In the genomic region with DNA sequence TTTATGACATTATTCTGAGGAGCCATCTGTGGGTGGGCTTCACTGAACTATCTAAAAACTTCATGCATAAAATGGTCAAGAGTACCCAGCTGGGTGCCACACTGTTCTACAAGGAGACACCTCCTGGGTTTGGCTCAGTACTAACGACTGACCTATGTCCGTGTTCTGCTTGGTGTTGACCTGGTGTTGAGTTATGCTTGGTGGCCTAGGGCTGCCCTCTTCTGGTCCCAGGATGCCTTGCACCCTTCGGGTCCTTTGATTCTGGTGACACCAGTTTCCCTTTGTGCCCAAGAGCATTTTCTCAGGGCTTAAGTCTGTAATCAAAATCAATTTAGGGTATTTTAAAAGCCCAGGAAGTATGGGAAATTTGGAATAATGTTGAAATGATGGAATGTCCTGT, we compare ENCODE assay signal across 10 mouse cellular contexts. TPM values are rescaled to one million over a fixed set of nuclear protein-coding genes. Genes with fewer than 3 reads are reported as not detected.
DNase-seq lines count a peak whose midpoint lies in the region; ATAC-seq and TF ChIP-seq lines count a peak whose summit lies in the region.
"Had no signal": no experiment of that assay in that cellular context is flagged by ENCODE, and none has a peak within 500 bp of the region (broad histone marks: within the 10 kb centered on the region; RNA-seq: fewer than 3 reads in every experiment).

No protein-coding gene starts in this region.

- H3K79me3 ChIP-seq in C2C12 (ENCODE audit: low read depth) = no peaks in the 10 kb centered on the region

- no peaks in the 10 kb centered on the region for H3K36me3 ChIP-seq in kidney, embryonic 14.5 days (ENCODE audit: control insufficient read depth, insufficient read depth, low read length)
- no peaks in the 10 kb centered on the region for H3K36me3 ChIP-seq in C2C12 (ENCODE audit: control insufficient read depth, insufficient read depth)
- H3K36me3 ChIP-seq: lung, embryonic 15.5 days had no signal

- H3K9ac ChIP-seq in kidney, embryonic 14.5 days (ENCODE audit: low read depth, low read length) = no peak overlapping the region
- H3K9ac ChIP-seq: lung, embryonic 15.5 days had no signal

- H3K79me2 ChIP-seq in C2C12 (ENCODE audit: control insufficient read depth, insufficient read depth) = no peaks in the 10 kb centered on the region

- no peaks in the 10 kb centered on the region for H3K4me1 ChIP-seq in kidney, embryonic 14.5 days (ENCODE audit: control insufficient read depth, insufficient read depth, low read length)
- H3K4me1 ChIP-seq in olfactory bulb, adult 2 months (ENCODE audit: control insufficient read depth, insufficient read depth, low read length) = 0 out of 2 replicates have a peak, but pooled peaks cover 9% of the 10 kb centered on the region
- H3K4me1 ChIP-seq: lung, embryonic 15.5 days had no signal

- no peak overlapping the region for H3K4me3 ChIP-seq in kidney, embryonic 14.5 days (ENCODE audit: low read length)
- H3K4me3 ChIP-seq in C2C12 (ENCODE audit: insufficient read depth, poor library complexity, severe bottlenecking) = no peak overlapping the region
- H3K4me3 ChIP-seq in olfactory bulb, adult 2 months (ENCODE audit: insufficient read depth, low read depth, low read length) = no peak overlapping the region
- H3K4me3 ChIP-seq: erythroblast, embryonic 14.5 days; lung, embryonic 15.5 days had no signal

- no peaks in the 10 kb centered on the region for H3K27me3 ChIP-seq in kidney, embryonic 14.5 days (ENCODE audit: control insufficient read depth, insufficient read depth, low read length)
- peaks cover 12% of the 10 kb centered on the region for H3K27me3 ChIP-seq in C2C12 (ENCODE audit: control insufficient read depth, insufficient read depth, insufficient read length)

- DNase-seq in kidney, adult 11 months = peak; percentile 36
- peak; percentile 53 for DNase-seq in adrenal gland, adult 2 months
- peak; percentile 58 for DNase-seq in embryo, embryonic 11 days
- DNase-seq in kidney, postnatal 25 days = peak; percentile 49 to 55

- H3K9me3 ChIP-seq in kidney, embryonic 14.5 days (ENCODE audit: control insufficient read depth, low read length) = no peaks in the 10 kb centered on the region
- H3K9me3 ChIP-seq: lung, embryonic 15.5 days had no signal

- no peak for TF ChIP-seq POLR2A in olfactory bulb, adult 2 months (IDR thresholded peaks at IDR 0.05; ENCODE audit: insufficient read depth, low read depth, low read length)

- H3K4me2 ChIP-seq in kidney, embryonic 14.5 days (replicated peaks; ENCODE audit: low read depth, low read length) = no peak overlapping the region
- H3K4me2 ChIP-seq: lung, embryonic 15.5 days had no signal

- H3ac ChIP-seq in C2C12 (ENCODE audit: control insufficient read depth, insufficient read length, low read depth) = no peak overlapping the region

- ATAC-seq in kidney, embryonic 14.5 days (ENCODE audit: low FRiP score, low TSS enrichment) = no peak
- no peak for ATAC-seq in monocyte, adult 5-6 weeks (replicated peaks; ENCODE audit: insufficient number of reproducible peaks, low FRiP score, low TSS enrichment, poor library complexity, severe bottlenecking)

- peak; percentile 65 for TF ChIP-seq CTCF in C2C12 (IDR thresholded peaks at IDR 0.05; ENCODE audit: control insufficient read depth, insufficient read depth, insufficient read length)
- TF ChIP-seq CTCF in olfactory bulb, adult 2 months (IDR thresholded peaks at IDR 0.05; ENCODE audit: insufficient read depth, low read depth, low read length) = peak; percentile 62

- H3K27ac ChIP-seq in kidney, embryonic 14.5 days (ENCODE audit: low read depth, low read length) = no peak overlapping the region
- H3K27ac ChIP-seq in olfactory bulb, adult 2 months (ENCODE audit: insufficient read depth, low read depth, low read length) = no peak overlapping the region
- H3K27ac ChIP-seq: lung, embryonic 15.5 days had no signal

- WGBS in kidney, embryonic 14.5 days = 5% methylated on average over 3 of the region's 3 CpGs
- WGBS in olfactory bulb, adult 2 months = 10% methylated on average over 3 of the region's 3 CpGs

TF ChIP-seq in C2C12, 6 proteins besides CTCF, POLR2A, EP300 and RAD21:
- TF ChIP-seq MYOD1 (IDR thresholded peaks at IDR 0.05; ENCODE audit: control insufficient read depth, insufficient read length, low read depth) (no peak), MYOG (IDR thresholded peaks at IDR 0.05; ENCODE audit: control insufficient read depth, extremely low read depth, insufficient read length) (no peak), CEBPB (IDR thresholded peaks at IDR 0.05; ENCODE audit: low read depth) (no peak), USF1 (IDR thresholded peaks at IDR 0.05; ENCODE audit: low read depth) (no peak), MAX (IDR thresholded peaks at IDR 0.05) (no peak), FOSL1 (IDR thresholded peaks at IDR 0.05; ENCODE audit: insufficient read depth, low read length, poor library complexity, severe bottlenecking) (no peak)

RNA-seq across cellular contexts. Expression of a gene that starts 23.5 kb away (rescaled TPM):
- not detected in 2 replicates for polyA plus RNA-seq in kidney, embryonic 14.5 days (2014; fragmentation: Nextera tagmentation; extraction: Ambion mirVana)
- 0.23 TPM for polyA plus RNA-seq in C2C12 (2012; fragmentation: generic; extraction: Trizol)
- total RNA-seq in adrenal gland, adult 2 months (2021) = 1 to 10 TPM in 1 of 2 experiments, under 1 TPM in 1; 0.17 to 1.2 TPM
- 0.15 and 0.40 TPM in 2 replicates for polyA plus RNA-seq in adrenal gland, adult 2 months (2012; rRNA removed)
- not detected in 2 replicates for polyA plus RNA-seq in olfactory bulb, adult 2 months (2012; ENCODE audit: insufficient read depth, insufficient read length, low replicate concordance, missing spikeins)
- 0.64 to 1.6 TPM (median 1.1 TPM) in 3 replicates for total RNA-seq in monocyte, adult 5-6 weeks (2017)
- polyA plus RNA-seq: erythroblast, embryonic 14.5 days had no signal

RNA-seq across cellular contexts. Expression of a gene that starts 25.5 kb away (rescaled TPM):
- polyA plus RNA-seq in kidney, embryonic 14.5 days (2014; fragmentation: Nextera tagmentation; extraction: Ambion mirVana) = not detected in 2 replicates
- polyA plus RNA-seq in C2C12 (2012; fragmentation: generic; extraction: Trizol) = not detected
- total RNA-seq in adrenal gland, adult 2 months (2021) = not detected
- 0.39 TPM in 1 of 2 replicates, not detected in the other for polyA plus RNA-seq in adrenal gland, adult 2 months (2012; rRNA removed)
- not detected in 2 replicates for polyA plus RNA-seq in olfactory bulb, adult 2 months (2012; ENCODE audit: insufficient read depth, insufficient read length, low replicate concordance, missing spikeins)
- not detected in 3 replicates for total RNA-seq in monocyte, adult 5-6 weeks (2017)
- polyA plus RNA-seq: lung, embryonic 15.5 days had no signal

RNA-seq across cellular contexts. Expression of a gene that starts 55.1 kb away (rescaled TPM):
- polyA plus RNA-seq in kidney, embryonic 14.5 days (2014; fragmentation: Nextera tagmentation; extraction: Ambion mirVana) = 3.2 and 3.3 TPM in 2 replicates
- 0.66 TPM for polyA plus RNA-seq in C2C12 (2012; fragmentation: generic; extraction: Trizol)
- total RNA-seq in adrenal gland, adult 2 months (2021) = 1 to 10 TPM; 2.2 to 5.1 TPM
- polyA plus RNA-seq in adrenal gland, adult 2 months (2012; rRNA removed) = 4.5 and 6.5 TPM in 2 replicates
- polyA plus RNA-seq in olfactory bulb, adult 2 months (2012; ENCODE audit: insufficient read depth, insufficient read length, low replicate concordance, missing spikeins) = 94.8 and 211 TPM in 2 replicates
- total RNA-seq in monocyte, adult 5-6 weeks (2017) = 77.9 to 156 TPM (median 101 TPM) in 3 replicates

Comparison
In these comparisons a context has a peak if more than half of its experiments do, and no peak if none do; other contexts are left out.
1. RNA of a gene that starts 55.1 kb away (polyA plus RNA-seq): 94.8 to 211 TPM in olfactory bulb, adult 2 months; 4.5 to 6.5 TPM in adrenal gland, adult 2 months, 3.2 to 3.3 TPM in kidney, embryonic 14.5 days and 0.66 TPM in C2C12 (single experiment); every median in the first group is over 10 times any median in the second.
2. Peak in every context shown above with its lines, with median percentiles within 50 percentile points of each other: DNase-seq.